Mouse (Mus musculus): ENCODE data around the gene Gm3252.
"Not testable (repeated sequence)": the region's sequence is repeated elsewhere in the genome, so short reads cannot be mapped to it uniquely, and the experiment has no call there.

Gm3252 gene

DNA sequence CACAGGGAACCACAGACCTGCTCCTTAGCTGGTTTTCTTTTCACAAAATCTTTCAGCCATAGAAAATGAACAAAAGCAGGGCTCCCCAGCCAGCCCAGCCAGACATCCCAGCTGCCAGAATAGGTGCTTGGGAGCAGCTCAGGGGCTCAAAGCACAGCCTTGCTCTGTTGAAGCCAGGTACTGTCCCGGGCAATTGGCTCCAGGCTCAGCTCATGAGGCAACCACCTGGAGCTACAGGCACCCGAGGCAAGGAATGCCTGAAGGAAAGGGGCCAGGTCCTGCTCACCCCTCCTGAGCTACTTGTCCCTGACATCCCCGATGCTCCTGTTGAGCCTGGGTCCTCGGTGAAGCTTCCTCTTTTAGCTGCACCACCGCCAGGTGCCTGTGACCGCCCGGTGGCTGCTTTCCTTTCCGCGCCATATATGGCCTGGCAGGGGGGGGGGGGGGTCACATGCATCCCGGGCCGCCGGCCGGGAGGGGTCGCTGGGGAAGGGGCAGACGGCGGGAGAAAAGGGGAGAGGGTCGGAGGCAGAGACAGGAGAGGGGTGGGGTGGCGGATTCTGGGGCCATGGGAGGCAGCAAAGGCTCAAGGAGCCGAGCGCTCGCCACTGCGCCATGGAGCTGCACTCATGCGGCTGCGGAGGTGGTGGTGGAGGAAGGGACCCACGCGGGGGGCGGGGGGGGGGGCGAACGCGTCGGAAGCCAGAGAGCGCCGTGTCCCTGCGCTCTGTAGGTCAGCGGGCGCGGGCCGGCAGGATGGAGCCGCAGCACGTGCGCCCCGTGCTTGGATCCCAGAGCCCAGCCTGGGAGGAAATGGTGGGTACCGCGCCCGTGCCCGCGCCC lies at the start of gene Gm3252:
Gm3252 (plus strand) TSS at position 738 of the 843 bp plus-strand sequence.
- not testable (repeated sequence) for DNase-seq (ENCODE audit: low spot score in 2 of 2)

GRCm38 (mm10) chr14:4708938-4709337 lies 17.6 kb upstream of the Gm3252 start, which contains the start of gene Gm7876:
Gene Gm7876 (plus strand): TSS chr14:4709238.
- not testable (repeated sequence) for DNase-seq (ENCODE audit: low spot score in 2 of 2)

DNA sequence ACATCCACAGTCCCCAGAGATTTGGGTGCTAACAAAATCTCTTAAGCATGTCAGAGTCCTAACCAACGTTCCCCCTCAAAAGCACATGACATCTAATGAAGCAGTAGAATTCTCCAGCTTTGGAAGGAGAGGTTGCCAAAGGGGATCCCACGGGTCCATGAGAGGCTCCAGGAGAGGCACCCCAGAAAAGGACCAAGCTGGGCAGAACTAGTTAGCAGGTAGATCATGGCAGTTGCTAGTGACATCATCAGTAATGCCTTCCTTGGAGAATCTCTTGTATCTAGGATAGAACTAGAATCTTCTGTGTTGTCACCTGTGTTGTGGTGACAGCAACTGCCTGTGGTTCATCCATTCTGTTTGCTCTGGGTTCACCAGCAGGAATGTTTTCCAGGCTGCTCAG lies 49.5 kb downstream of the Gm3252 start, which contains the start of gene Gm9602:
Gm9602 (plus strand) TSS at position 301 of the 400 bp plus-strand sequence.
- not testable (repeated sequence) for DNase-seq (ENCODE audit: low spot score in 2 of 2)
